Mouse (Mus musculus): ENCODE measurements at regions not wholly inside any gene's neighbourhood (a gene's known extent, or its start where the extent isn't known, plus 50 kb on each side); places are given as distances from the start of the nearest gene placed in this dataset.

- Histone ChIP-seq H3K36me3 (ENCODE audit: control insufficient read depth, insufficient read depth, low read length) (no peaks in the 10 kb centered on the region), H3K9me3 (ENCODE audit: control insufficient read depth, low read length) (no peaks in the 10 kb centered on the region), H3K4me1 (ENCODE audit: control insufficient read depth, insufficient read depth, low read length) (no peaks in the 10 kb centered on the region), H3K4me3 (ENCODE audit: low read depth, low read length) (no peak overlapping the region), H3K9ac (ENCODE audit: low read length) (no peak overlapping the region), H3K27me3 (ENCODE audit: control insufficient read depth, insufficient read depth, low read length) (no peaks in the 10 kb centered on the region), H3K4me2 (ENCODE audit: low read depth, severe bottlenecking) (no peak overlapping the region), H3K27ac (replicated peaks; ENCODE audit: low read depth, low read length) (no peak overlapping the region)
- DNase-seq (ENCODE audit: low spot score) = no peak
- ATAC-seq (ENCODE audit: insufficient number of reproducible peaks, low FRiP score, low TSS enrichment, low read depth) = no peak
- WGBS = 70% methylated on average over 5 of the region's 5 CpGs
Measured at GRCm38 (mm10) chr4:25389542-25389941, 107.9 kb upstream of the Ufl1 start.

GRCm38 (mm10) chr4:25372041-25372440 lies 90.4 kb upstream of the Ufl1 start:
- Histone ChIP-seq H3K36me3 (ENCODE audit: control insufficient read depth, insufficient read depth, low read length) (no peaks in the 10 kb centered on the region), H3K27me3 (ENCODE audit: control insufficient read depth, insufficient read depth, low read length) (no peaks in the 10 kb centered on the region), H3K27ac (replicated peaks; ENCODE audit: low read depth, low read length) (no peak overlapping the region), H3K9me3 (ENCODE audit: control insufficient read depth, low read length) (no peaks in the 10 kb centered on the region), H3K4me3 (ENCODE audit: low read depth, low read length) (no peak overlapping the region), H3K4me1 (ENCODE audit: control insufficient read depth, insufficient read depth, low read length) (no peaks in the 10 kb centered on the region), H3K9ac (ENCODE audit: low read length) (no peak overlapping the region), H3K4me2 (ENCODE audit: low read depth, severe bottlenecking) (no peak overlapping the region)
- DNase-seq (ENCODE audit: low spot score) (no peak), ATAC-seq (ENCODE audit: insufficient number of reproducible peaks, low FRiP score, low TSS enrichment, low read depth) (no peak)
- WGBS = 83% methylated on average over 4 of the region's 4 CpGs

GRCm38 (mm10) chr4:25364402-25364801 lies 82.8 kb upstream of the Ufl1 start:
- no peak for ATAC-seq (ENCODE audit: insufficient number of reproducible peaks, low FRiP score, low TSS enrichment, low read depth)
- H3K4me1 ChIP-seq (ENCODE audit: control insufficient read depth, insufficient read depth, low read length) = no peaks in the 10 kb centered on the region
- no peak overlapping the region for H3K9ac ChIP-seq (ENCODE audit: low read length)
- H3K36me3 ChIP-seq (ENCODE audit: control insufficient read depth, insufficient read depth, low read length) = no peaks in the 10 kb centered on the region
- DNase-seq (ENCODE audit: low spot score) = no peak
- H3K27me3 ChIP-seq (ENCODE audit: control insufficient read depth, insufficient read depth, low read length) = no peaks in the 10 kb centered on the region
- H3K9me3 ChIP-seq (ENCODE audit: control insufficient read depth, low read length) = no peaks in the 10 kb centered on the region
- no peak overlapping the region for H3K4me3 ChIP-seq (ENCODE audit: low read depth, low read length)
- H3K4me2 ChIP-seq (ENCODE audit: low read depth, severe bottlenecking) = no peak overlapping the region
- no peak overlapping the region for H3K27ac ChIP-seq (replicated peaks; ENCODE audit: low read depth, low read length)

DNA sequence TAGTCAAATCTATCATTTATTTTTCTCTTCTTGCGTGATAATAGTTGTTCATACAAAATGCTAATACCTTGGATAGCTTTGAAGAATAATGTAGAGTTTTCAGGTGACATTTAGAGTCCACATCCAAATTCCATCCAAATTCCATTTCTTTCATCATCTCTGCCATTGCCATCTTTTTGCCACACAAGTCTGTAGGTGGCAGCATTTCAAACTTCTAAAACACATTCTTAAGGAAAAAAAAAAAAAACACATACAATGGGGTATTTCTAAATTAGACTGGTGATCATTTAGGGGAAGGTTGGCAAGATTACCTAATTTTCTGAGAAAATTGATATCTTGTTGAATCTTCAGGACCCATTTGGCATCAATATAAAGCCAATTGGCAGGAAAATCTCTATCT lies 56.0 kb upstream of the Ufl1 start:
- no peaks in the 10 kb centered on the region for H3K9me3 ChIP-seq (ENCODE audit: control insufficient read depth, low read length)
- DNase-seq (ENCODE audit: low spot score) (no peak), ATAC-seq (ENCODE audit: insufficient number of reproducible peaks, low FRiP score, low TSS enrichment, low read depth) (no peak)
- H3K36me3 ChIP-seq (ENCODE audit: control insufficient read depth, insufficient read depth, low read length) = no peaks in the 10 kb centered on the region
- H3K27me3 ChIP-seq (ENCODE audit: control insufficient read depth, insufficient read depth, low read length) = no peaks in the 10 kb centered on the region
- H3K4me1 ChIP-seq (ENCODE audit: control insufficient read depth, insufficient read depth, low read length) = no peaks in the 10 kb centered on the region
- WGBS = 83% methylated on average over 1 of the region's 1 CpGs
- no peak overlapping the region for H3K27ac ChIP-seq (replicated peaks; ENCODE audit: low read depth, low read length)
- no peak overlapping the region for H3K9ac ChIP-seq (ENCODE audit: low read length)
- no peak overlapping the region for H3K4me2 ChIP-seq (ENCODE audit: low read depth, severe bottlenecking)
- no peak overlapping the region for H3K4me3 ChIP-seq (ENCODE audit: low read depth, low read length)

Data from limb, embryonic 11.5 days (tissue).